Mouse (Mus musculus): ENCODE measurements around the gene Hdac4. TPM values are rescaled to one million over a fixed set of nuclear protein-coding genes. Genes with fewer than 3 reads are reported as not detected.
A peak's percentile ranks its signal among the peaks of the same experiment; 100 is the strongest.

Gene Hdac4
- polyA plus RNA-seq, 1 experiment from 2014 or later: 21.9 TPM

- Histone ChIP-seq H3K27me3 (ENCODE audit: control insufficient read depth, insufficient read depth, low read length) (no peaks in the 10 kb centered on the region), H3K9ac (ENCODE audit: low read length) (no peak overlapping the region), H3K9me3 (ENCODE audit: control insufficient read depth, low read length) (no peaks in the 10 kb centered on the region), H3K4me2 (no peak overlapping the region), H3K4me1 (ENCODE audit: control insufficient read depth, insufficient read depth, low read length) (no peaks in the 10 kb centered on the region), H3K27ac (ENCODE audit: low read depth, low read length) (no peak overlapping the region), H3K36me3 (ENCODE audit: control insufficient read depth, insufficient read depth, low read length) (no peaks in the 10 kb centered on the region), H3K4me3 (ENCODE audit: low read depth, low read length) (no peak overlapping the region)
- 79% methylated on average over 2 of the region's 2 CpGs for WGBS
- DNase-seq (ENCODE audit: low spot score, missing footprints) (no peak), ATAC-seq (ENCODE audit: low FRiP score) (no peak)
Measured at GRCm38 (mm10) chr1:92111551-92111950, 83.9 kb downstream of the Hdac4 start.

- no peak for ATAC-seq (ENCODE audit: low FRiP score)
Measured at GRCm38 (mm10) chr1:92111026-92111425, 84.5 kb downstream of the Hdac4 start.

GRCm38 (mm10) chr1:92109221-92109620 lies 86.3 kb downstream of the Hdac4 start:
- no peak overlapping the region for H3K9ac ChIP-seq (ENCODE audit: low read length)
- H3K36me3 ChIP-seq (ENCODE audit: control insufficient read depth, insufficient read depth, low read length): no peaks in the 10 kb centered on the region
- 76% methylated on average over 1 of the region's 1 CpGs for WGBS
- H3K27me3 ChIP-seq (ENCODE audit: control insufficient read depth, insufficient read depth, low read length): no peaks in the 10 kb centered on the region
- H3K4me2 ChIP-seq: no peak overlapping the region
- ATAC-seq (ENCODE audit: low FRiP score) (no peak), DNase-seq (ENCODE audit: low spot score, missing footprints) (no peak)
- no peak overlapping the region for H3K27ac ChIP-seq (ENCODE audit: low read depth, low read length)
- no peaks in the 10 kb centered on the region for H3K9me3 ChIP-seq (ENCODE audit: control insufficient read depth, low read length)
- no peaks in the 10 kb centered on the region for H3K4me1 ChIP-seq (ENCODE audit: control insufficient read depth, insufficient read depth, low read length)
- H3K4me3 ChIP-seq (ENCODE audit: low read depth, low read length): no peak overlapping the region

More at GRCm38 (mm10) chr1:92111026-92111425, 84.5 kb downstream of the Hdac4 start:
- Histone ChIP-seq H3K9ac (ENCODE audit: low read length) (no peak overlapping the region), H3K4me3 (ENCODE audit: low read depth, low read length) (no peak overlapping the region), H3K9me3 (ENCODE audit: control insufficient read depth, low read length) (no peaks in the 10 kb centered on the region), H3K27me3 (ENCODE audit: control insufficient read depth, insufficient read depth, low read length) (no peaks in the 10 kb centered on the region), H3K27ac (ENCODE audit: low read depth, low read length) (no peak overlapping the region), H3K4me2 (no peak overlapping the region), H3K36me3 (ENCODE audit: control insufficient read depth, insufficient read depth, low read length) (no peaks in the 10 kb centered on the region), H3K4me1 (ENCODE audit: control insufficient read depth, insufficient read depth, low read length) (no peaks in the 10 kb centered on the region)
- WGBS: 90% methylated on average over 1 of the region's 1 CpGs
- DNase-seq (ENCODE audit: low spot score, missing footprints): peak; percentile 45

GRCm38 (mm10) chr1:92108556-92108955 lies 86.9 kb downstream of the Hdac4 start:
- no peaks in the 10 kb centered on the region for H3K9me3 ChIP-seq (ENCODE audit: control insufficient read depth, low read length)
- WGBS: 91% methylated on average over 2 of the region's 2 CpGs
- H3K9ac ChIP-seq (ENCODE audit: low read length): no peak overlapping the region
- H3K27ac ChIP-seq (ENCODE audit: low read depth, low read length): no peak overlapping the region
- ATAC-seq (ENCODE audit: low FRiP score) (no peak), DNase-seq (ENCODE audit: low spot score, missing footprints) (no peak)
- H3K36me3 ChIP-seq (ENCODE audit: control insufficient read depth, insufficient read depth, low read length): no peaks in the 10 kb centered on the region
- H3K4me3 ChIP-seq (ENCODE audit: low read depth, low read length): no peak overlapping the region
- no peak overlapping the region for H3K4me2 ChIP-seq
- no peaks in the 10 kb centered on the region for H3K27me3 ChIP-seq (ENCODE audit: control insufficient read depth, insufficient read depth, low read length)
- H3K4me1 ChIP-seq (ENCODE audit: control insufficient read depth, insufficient read depth, low read length): no peaks in the 10 kb centered on the region

DNA sequence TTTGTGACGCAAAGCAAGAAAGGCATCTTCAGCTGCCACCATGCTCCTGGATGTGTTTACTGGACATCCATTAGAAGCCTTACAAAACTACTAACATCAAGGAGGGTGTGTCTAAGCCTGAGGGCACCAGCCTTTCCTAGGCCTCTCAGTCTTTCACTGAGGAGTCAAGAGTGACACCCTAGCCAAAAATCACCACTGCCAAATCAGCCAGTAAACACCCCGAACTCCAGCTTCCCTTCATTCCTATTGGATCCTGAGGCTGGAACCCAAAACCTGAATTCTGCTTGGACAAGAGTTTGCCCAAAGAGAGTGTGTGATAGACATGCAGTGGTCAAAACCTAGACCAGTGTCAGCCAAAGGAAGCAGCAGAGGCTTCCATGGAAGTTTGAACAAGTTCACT lies 87.5 kb downstream of the Hdac4 start:
- Histone ChIP-seq H3K4me2 (no peak overlapping the region), H3K4me1 (ENCODE audit: control insufficient read depth, insufficient read depth, low read length) (no peaks in the 10 kb centered on the region), H3K27ac (ENCODE audit: low read depth, low read length) (no peak overlapping the region), H3K36me3 (ENCODE audit: control insufficient read depth, insufficient read depth, low read length) (no peaks in the 10 kb centered on the region), H3K27me3 (ENCODE audit: control insufficient read depth, insufficient read depth, low read length) (no peaks in the 10 kb centered on the region), H3K4me3 (ENCODE audit: low read depth, low read length) (no peak overlapping the region), H3K9ac (ENCODE audit: low read length) (no peak overlapping the region), H3K9me3 (ENCODE audit: control insufficient read depth, low read length) (no peaks in the 10 kb centered on the region)
- DNase-seq (ENCODE audit: low spot score, missing footprints): no peak
- WGBS: 90% methylated on average over 2 of the region's 2 CpGs
- no peak for ATAC-seq (ENCODE audit: low FRiP score)

DNA sequence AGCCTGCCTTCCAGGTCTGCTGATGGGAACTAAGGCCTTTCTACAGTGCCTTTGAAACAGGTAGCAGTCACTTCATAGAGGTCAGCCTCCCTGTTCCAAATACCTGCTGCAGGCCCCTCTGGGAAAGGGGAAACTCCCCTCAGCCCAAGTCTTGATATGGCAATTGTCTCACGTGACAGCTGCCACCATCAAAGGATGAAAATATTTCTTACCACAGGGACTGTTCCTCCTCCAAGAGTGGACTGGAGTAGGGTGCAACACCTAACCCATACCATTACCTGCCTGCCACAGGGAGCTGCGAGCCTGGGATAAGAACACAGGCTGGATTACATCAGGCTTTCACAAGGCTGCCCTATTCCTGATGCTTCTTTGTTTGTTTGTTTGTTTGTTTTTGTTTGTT lies 88.0 kb downstream of the Hdac4 start:
- Histone ChIP-seq H3K4me3 (ENCODE audit: low read depth, low read length) (no peak overlapping the region), H3K9ac (ENCODE audit: low read length) (no peak overlapping the region), H3K4me1 (ENCODE audit: control insufficient read depth, insufficient read depth, low read length) (no peaks in the 10 kb centered on the region), H3K9me3 (ENCODE audit: control insufficient read depth, low read length) (no peaks in the 10 kb centered on the region), H3K27me3 (ENCODE audit: control insufficient read depth, insufficient read depth, low read length) (no peaks in the 10 kb centered on the region), H3K36me3 (ENCODE audit: control insufficient read depth, insufficient read depth, low read length) (no peaks in the 10 kb centered on the region), H3K27ac (ENCODE audit: low read depth, low read length) (no peak overlapping the region), H3K4me2 (no peak overlapping the region)
- DNase-seq (ENCODE audit: low spot score, missing footprints) (peak; percentile 51), ATAC-seq (ENCODE audit: low FRiP score) (no peak)
- WGBS: 85% methylated on average over 2 of the region's 2 CpGs

GRCm38 (mm10) chr1:92106486-92107160 lies 88.9 kb downstream of the Hdac4 start:
- Histone ChIP-seq H3K27me3 (ENCODE audit: control insufficient read depth, insufficient read depth, low read length) (no peaks in the 10 kb centered on the region), H3K4me2 (no peak overlapping the region), H3K4me1 (ENCODE audit: control insufficient read depth, insufficient read depth, low read length) (no peaks in the 10 kb centered on the region), H3K9ac (ENCODE audit: low read length) (no peak overlapping the region), H3K9me3 (ENCODE audit: control insufficient read depth, low read length) (no peaks in the 10 kb centered on the region), H3K36me3 (ENCODE audit: control insufficient read depth, insufficient read depth, low read length) (no peaks in the 10 kb centered on the region), H3K27ac (ENCODE audit: low read depth, low read length) (no peak overlapping the region), H3K4me3 (ENCODE audit: low read depth, low read length) (no peak overlapping the region)
- DNase-seq (ENCODE audit: low spot score, missing footprints): peak; percentile 68
- 91% methylated on average over 4 of the region's 4 CpGs for WGBS
- no peak for ATAC-seq (ENCODE audit: low FRiP score)

GRCm38 (mm10) chr1:92104718-92105117 lies 90.8 kb downstream of the Hdac4 start:
- ATAC-seq (ENCODE audit: low FRiP score) (no peak), DNase-seq (ENCODE audit: low spot score, missing footprints) (no peak)
- H3K27ac ChIP-seq (ENCODE audit: low read depth, low read length): no peak overlapping the region
- no peak overlapping the region for H3K9ac ChIP-seq (ENCODE audit: low read length)
- H3K4me3 ChIP-seq (ENCODE audit: low read depth, low read length): no peak overlapping the region
- no peaks in the 10 kb centered on the region for H3K27me3 ChIP-seq (ENCODE audit: control insufficient read depth, insufficient read depth, low read length)
- WGBS: 87% methylated on average over 3 of the region's 3 CpGs
- H3K4me1 ChIP-seq (ENCODE audit: control insufficient read depth, insufficient read depth, low read length): no peaks in the 10 kb centered on the region
- H3K36me3 ChIP-seq (ENCODE audit: control insufficient read depth, insufficient read depth, low read length): no peaks in the 10 kb centered on the region
- H3K4me2 ChIP-seq: no peak overlapping the region
- no peaks in the 10 kb centered on the region for H3K9me3 ChIP-seq (ENCODE audit: control insufficient read depth, low read length)

- Histone ChIP-seq H3K4me1 (ENCODE audit: control insufficient read depth, insufficient read depth, low read length) (no peaks in the 10 kb centered on the region), H3K36me3 (ENCODE audit: control insufficient read depth, insufficient read depth, low read length) (no peaks in the 10 kb centered on the region), H3K27me3 (ENCODE audit: control insufficient read depth, insufficient read depth, low read length) (no peaks in the 10 kb centered on the region), H3K9ac (ENCODE audit: low read length) (no peak overlapping the region), H3K9me3 (ENCODE audit: control insufficient read depth, low read length) (no peaks in the 10 kb centered on the region), H3K27ac (ENCODE audit: low read depth, low read length) (no peak overlapping the region), H3K4me3 (ENCODE audit: low read depth, low read length) (no peak overlapping the region), H3K4me2 (no peak overlapping the region)
- ATAC-seq (ENCODE audit: low FRiP score) (no peak), DNase-seq (ENCODE audit: low spot score, missing footprints) (peak; percentile 23)
Measured at GRCm38 (mm10) chr1:92103971-92104370, 91.5 kb downstream of the Hdac4 start.
